Mouse (Mus musculus) cerebellum, postnatal 10 days (tissue): ENCODE data around the gene Tex26.
A peak's percentile ranks its signal among the peaks of the same experiment; 100 is the strongest.

ENCODE experiments used
- DNase-seq, 2 experiments: peaks; one replicate each; pipeline ENCODE4 v3.0.0; 2021; ENCODE audit warnings: mixed read lengths in 2 of 2

Gene Tex26

GRCm38 (mm10) chr5:149489136-149489535, 49.7 kb downstream of the Tex26 start:
- peak; percentile 86 to 88 for DNase-seq

- DNase-seq, result peak; percentile 59 to 62
Measured at GRCm38 (mm10) chr5:149490275-149490674, 50.8 kb downstream of the Tex26 start.

- DNase-seq, result no peak
Measured at GRCm38 (mm10) chr5:149495655-149496054, 56.2 kb downstream of the Tex26 start.

GRCm38 (mm10) chr5:149496401-149497066, 57.1 kb downstream of the Tex26 start:
- peak; percentile 68 to 77 for DNase-seq

- DNase-seq, result no peak
Measured at GRCm38 (mm10) chr5:149499936-149500335, 60.5 kb downstream of the Tex26 start.

- peak; percentile 79 to 81 for DNase-seq
Measured at GRCm38 (mm10) chr5:149503423-149504175, 64.1 kb downstream of the Tex26 start.

GRCm38 (mm10) chr5:149504985-149505384, 65.5 kb downstream of the Tex26 start:
- no peak for DNase-seq

- no peak for DNase-seq
Measured at GRCm38 (mm10) chr5:149506033-149506432, 66.6 kb downstream of the Tex26 start.

- DNase-seq, result no peak
Measured at GRCm38 (mm10) chr5:149508094-149509029, 68.9 kb downstream of the Tex26 start.

- no peak for DNase-seq
Measured at GRCm38 (mm10) chr5:149510323-149510722, 70.9 kb downstream of the Tex26 start.

- no peak for DNase-seq
Measured at GRCm38 (mm10) chr5:149512695-149513094, 73.2 kb downstream of the Tex26 start.

GRCm38 (mm10) chr5:149513438-149514086, 74.1 kb downstream of the Tex26 start:
- no peak for DNase-seq

GRCm38 (mm10) chr5:149514087-149514671, 74.7 kb downstream of the Tex26 start:
- DNase-seq, result peak; percentile 53 to 58

GRCm38 (mm10) chr5:149514890-149515289, 75.4 kb downstream of the Tex26 start:
- DNase-seq, result no peak

- no peak for DNase-seq
Measured at GRCm38 (mm10) chr5:149517116-149517515, 77.7 kb downstream of the Tex26 start.
